Mouse (Mus musculus): ENCODE data around the gene Btbd35f1. TPM values are rescaled to one million over a fixed set of nuclear protein-coding genes. Genes with fewer than 3 reads are reported as not detected.

Btbd35f1 gene
- not detected in 2 replicates for polyA plus RNA-seq (2012; rRNA removed)

GRCm38 (mm10) chrX:32559755-32560154 is at the start of gene Btbd35f1:
Gene Btbd35f1, plus strand, starts transcription at chrX:32560055.

Other genes with a start within 250 kb of the Btbd35f1 start
- gene Gm5926, start 90.7 kb downstream of the Btbd35f1 start, polyA plus RNA-seq (2012; rRNA removed), result not detected in 2 replicates
- not detected in 2 replicates for gene Btbd35f21, start 166.1 kb downstream of the Btbd35f1 start, polyA plus RNA-seq (2012; rRNA removed)